Mouse (Mus musculus) hindbrain, embryonic 11.5 days (tissue): ENCODE data around the gene Cdc42ep5. TPM values are rescaled to one million over a fixed set of nuclear protein-coding genes. Genes with fewer than 3 reads are reported as not detected.

Source experiments
- ATAC-seq: fragments of 200-750 bp; cut with Nextera tagmentation; 2 replicates; pipeline ENCODE4 v1.8.0; 2017; ENCODE audit warnings: mild to moderate bottlenecking, moderate TSS enrichment, moderate library complexity; ENCODE audit not compliant: low FRiP score
- DNase-seq: peaks from one replicate; pipeline ENCODE4 v3.0.0-alpha.2; 2015; ENCODE audit warnings: low spot score
- H3K27ac ChIP-seq: fragments of 300-500 bp; sonication (generic); 2 replicates; pipeline ENCODE4 v1.5.1; 2014; ENCODE audit warnings: mild to moderate bottlenecking, low read depth, low read length
- H3K27me3 ChIP-seq: fragments of 300-500 bp; sonication (generic); 2 replicates; pipeline ENCODE4 v1.6.1; 2014; ENCODE audit warnings: mild to moderate bottlenecking, low read length, moderate library complexity, mixed read lengths; ENCODE audit not compliant: control insufficient read depth, insufficient read depth
- H3K36me3 ChIP-seq: fragments of 300-500 bp; sonication (generic); 2 replicates; pipeline ENCODE4 v1.6.1; 2014; ENCODE audit warnings: mild to moderate bottlenecking, low read length, moderate library complexity, mixed read lengths; ENCODE audit not compliant: control insufficient read depth, insufficient read depth
- H3K4me1 ChIP-seq: fragments of 300-500 bp; sonication (generic); replicated peaks from 2 replicates; pipeline ENCODE4 v1.6.1; 2014; ENCODE audit warnings: low read length, mixed read lengths; ENCODE audit not compliant: control insufficient read depth, insufficient read depth
- H3K4me2 ChIP-seq: fragments of 300-500 bp; sonication (generic); replicated peaks from 2 replicates; pipeline ENCODE4 v1.6.1; 2014; ENCODE audit warnings: mild to moderate bottlenecking, low read depth, low read length
- H3K4me3 ChIP-seq: fragments of 300-500 bp; sonication (generic); 2 replicates; pipeline ENCODE4 v1.5.1; 2014; ENCODE audit warnings: low read depth, low read length
- H3K9ac ChIP-seq: fragments of 300-500 bp; sonication (generic); 2 replicates; pipeline ENCODE4 v1.6.1; 2014; ENCODE audit warnings: low read depth, low read length
- H3K9me3 ChIP-seq: fragments of 300-500 bp; sonication (generic); 2 replicates; pipeline ENCODE4 v1.6.1; 2016; ENCODE audit warnings: low read length; ENCODE audit not compliant: control insufficient read depth
- WGBS: fragments of 180-500 bp; shearing (Covaris S2); extraction: QIAGEN DNeasy Blood & Tissue Kit; methylation state at CpG from one replicate; pipeline ENCODE4 v1.1.7; 2014; 5-methylcytosine and 5-hydroxymethylcytosine counted together
- polyA plus RNA-seq: library from polyadenylated mRNA; unstranded; fragments of >200 nt; fragmentation: Nextera tagmentation; extraction: Ambion mirVana; gene quantifications from 2 replicates; pipeline ENCODE4 v1.2.1, GENCODE M21; 2014

Gene Cdc42ep5
- polyA plus RNA-seq, 1 experiment from 2014 or later, result 20.7 TPM

DNA sequence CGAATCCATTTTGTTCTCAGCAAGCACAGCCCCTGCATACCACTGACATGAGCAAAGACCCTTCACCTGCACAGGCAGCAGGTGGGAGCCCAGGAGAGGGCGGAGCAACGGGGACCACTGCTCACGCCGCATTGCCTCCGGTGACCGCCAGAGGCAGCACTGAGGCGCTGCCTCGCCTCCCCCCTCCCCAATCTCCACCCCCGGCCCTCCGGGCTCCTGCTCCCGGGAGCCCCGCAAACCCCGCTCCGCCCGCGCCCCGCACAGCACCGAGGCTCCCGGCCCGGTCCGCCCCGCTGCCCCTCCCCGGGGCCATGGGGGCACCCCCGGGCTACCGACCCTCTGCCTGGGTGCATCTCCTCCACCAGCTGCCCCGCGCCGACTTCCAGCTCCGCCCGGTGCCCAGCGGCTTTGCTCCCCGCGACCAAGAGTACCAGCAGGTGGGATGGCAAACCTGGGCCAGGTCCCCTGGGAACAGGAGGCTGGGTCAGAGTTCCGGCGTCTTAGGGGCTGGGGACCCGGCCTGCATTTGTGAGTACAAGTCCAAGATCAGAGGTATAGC lies 45.2 kb downstream of the Cdc42ep5 start, which contains the start of gene Ttyh1:
Gene Ttyh1, plus strand, starts transcription at position 65 of the 559 bp plus-strand sequence.
- Histone ChIP-seq H3K9ac (peak within 1 kb of the TSS; percentile 83), H3K4me2 (peak within 1 kb of the TSS; percentile 63), H3K9me3 (no peaks in the 10 kb centered on the region), H3K36me3 (no peaks in the 10 kb centered on the region), H3K4me3 (peak within 1 kb of the TSS; percentile 61), H3K27ac (peak within 1 kb of the TSS; percentile 94), H3K27me3 (no peaks in the 10 kb centered on the region), H3K4me1 (peaks cover 4% of the 10 kb centered on the region)
- DNase-seq (peak; percentile 79), ATAC-seq (peak; percentile 6; the same call in 1 of the 2 replicates)
- WGBS, result 1% methylated on average over 33 of the region's 37 CpGs

DNA sequence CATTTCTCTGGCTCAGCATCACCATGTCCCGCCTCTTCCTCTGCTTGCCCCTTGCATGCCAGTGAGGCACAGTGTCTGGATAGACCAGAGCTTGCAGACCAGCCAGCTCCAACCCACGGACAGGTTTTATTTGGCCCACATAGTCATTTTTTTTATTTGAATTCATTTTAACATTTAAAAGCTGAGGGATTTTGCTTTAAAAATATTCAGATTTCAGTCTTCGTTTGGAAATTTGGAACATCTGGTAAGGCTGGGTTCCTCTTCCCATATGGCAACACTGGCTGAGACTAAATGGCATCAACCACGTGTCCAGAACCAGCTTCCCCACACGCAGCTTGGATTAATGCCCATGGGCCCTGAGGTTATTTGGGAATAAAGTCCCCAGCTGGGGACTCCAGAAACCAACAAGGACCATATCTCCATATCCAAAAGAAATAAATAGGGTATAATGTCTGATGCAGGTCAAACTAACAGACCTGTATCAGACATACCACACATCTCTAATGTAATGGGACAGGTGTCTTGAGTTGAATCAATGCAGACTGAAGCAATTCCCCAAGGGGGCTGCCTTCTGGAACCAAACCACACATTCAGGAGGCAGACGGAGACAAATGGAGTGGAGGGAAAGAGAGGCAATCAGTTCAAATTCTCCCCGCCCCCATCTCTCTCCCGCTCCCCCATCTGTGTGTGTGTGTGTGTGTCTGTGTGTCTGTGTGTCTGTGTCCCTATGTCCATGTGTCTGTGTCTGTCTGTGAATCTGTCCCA lies 47.4 kb downstream of the Cdc42ep5 start:
- no peak overlapping the region for H3K9ac ChIP-seq
- no peaks in the 10 kb centered on the region for H3K36me3 ChIP-seq
- no peak overlapping the region for H3K4me3 ChIP-seq
- WGBS, result 66% methylated on average over 8 of the region's 8 CpGs
- no peaks in the 10 kb centered on the region for H3K9me3 ChIP-seq
- H3K4me1 ChIP-seq, result no peaks in the 10 kb centered on the region; the same call in none of the 2 replicates
- DNase-seq, result no peak
- no peak for ATAC-seq
- H3K4me2 ChIP-seq, result no peak overlapping the region
- H3K27me3 ChIP-seq, result no peaks in the 10 kb centered on the region
- no peak overlapping the region for H3K27ac ChIP-seq

DNA sequence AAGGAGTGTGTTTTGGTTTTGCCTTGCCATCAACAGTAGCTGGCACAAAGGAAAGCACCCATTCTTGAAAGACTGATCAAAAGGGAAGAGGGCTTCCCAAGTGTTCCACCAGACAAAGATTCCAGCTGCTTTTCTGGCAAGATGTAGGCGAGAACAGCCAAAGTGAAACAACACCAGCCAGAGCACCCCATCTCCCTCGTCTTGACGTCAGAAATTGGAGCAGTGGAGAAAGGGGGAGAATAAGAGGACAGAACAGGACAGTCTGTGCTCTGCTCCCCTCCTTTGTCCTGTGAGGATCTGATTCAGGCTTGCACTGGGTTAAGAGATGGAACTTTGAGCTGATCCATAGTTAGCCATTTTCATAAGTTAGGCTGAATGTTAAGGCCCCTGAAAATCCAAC lies 52.9 kb downstream of the Cdc42ep5 start:
- no peaks in the 10 kb centered on the region for H3K36me3 ChIP-seq
- no peak overlapping the region for H3K9ac ChIP-seq
- H3K4me3 ChIP-seq, result no peak overlapping the region
- no peak overlapping the region for H3K4me2 ChIP-seq
- no peaks in the 10 kb centered on the region for H3K27me3 ChIP-seq
- WGBS, result 53% methylated on average over 3 of the region's 3 CpGs
- DNase-seq (no peak), ATAC-seq (no peak)
- H3K27ac ChIP-seq, result no peak overlapping the region
- H3K4me1 ChIP-seq, result no peaks in the 10 kb centered on the region
- no peaks in the 10 kb centered on the region for H3K9me3 ChIP-seq

DNA sequence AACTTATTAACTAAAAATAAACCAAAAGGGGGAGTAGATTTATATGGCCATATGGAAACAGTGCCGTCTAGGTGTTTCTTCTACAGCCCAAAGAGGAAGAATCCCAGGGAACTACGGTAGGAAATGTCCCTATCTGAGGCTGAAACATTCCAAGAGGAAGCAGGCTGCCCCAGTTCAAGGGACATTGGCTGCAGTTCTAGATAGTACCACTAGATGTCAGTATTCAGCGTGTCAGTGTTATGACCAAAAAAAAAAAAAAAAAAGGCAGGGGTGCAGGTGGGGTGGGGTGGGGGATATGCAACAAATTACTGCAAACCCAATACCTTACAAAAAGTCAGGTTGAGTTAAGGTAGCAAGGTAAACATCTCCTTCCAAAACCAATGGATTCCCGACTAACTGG lies 61.2 kb downstream of the Cdc42ep5 start:
- H3K27ac ChIP-seq, result no peak overlapping the region
- 19% methylated on average over 4 of the region's 4 CpGs for WGBS
- DNase-seq (peak; percentile 74), ATAC-seq (no peak)
- H3K36me3 ChIP-seq, result no peaks in the 10 kb centered on the region
- no peaks in the 10 kb centered on the region for H3K9me3 ChIP-seq
- H3K4me3 ChIP-seq, result no peak overlapping the region
- no peak overlapping the region for H3K9ac ChIP-seq
- H3K27me3 ChIP-seq, result no peaks in the 10 kb centered on the region
- H3K4me1 ChIP-seq, result no peaks in the 10 kb centered on the region
- H3K4me2 ChIP-seq, result no peak overlapping the region

Other genes with a start within 250 kb of the Cdc42ep5 start
- not detected in 2 replicates for gene Lilra6, start 249.4 kb downstream of the Cdc42ep5 start, polyA plus RNA-seq
- gene Lair1, start 101.7 kb downstream of the Cdc42ep5 start, polyA plus RNA-seq, result 2.6 and 3.0 TPM in 2 replicates
- 61.0 and 66.6 TPM in 2 replicates for gene Ttyh1, start 45.5 kb downstream of the Cdc42ep5 start, polyA plus RNA-seq
- gene Leng8, start 27.8 kb downstream of the Cdc42ep5 start, polyA plus RNA-seq, result 45.3 and 54.4 TPM in 2 replicates
- gene Leng9, start 14.5 kb downstream of the Cdc42ep5 start, polyA plus RNA-seq, result 1.9 TPM in 2 replicates
- gene Lilra5, start 72.9 kb upstream of the Cdc42ep5 start, polyA plus RNA-seq, result not detected in 2 replicates
- gene Ncr1, start 172.9 kb upstream of the Cdc42ep5 start, polyA plus RNA-seq, result not detected in 2 replicates
- 0.73 and 1.2 TPM in 2 replicates for gene Gp6, start 232.9 kb upstream of the Cdc42ep5 start, polyA plus RNA-seq